Mouse (Mus musculus): ENCODE results near the gene Tmtc1. TPM values are rescaled to one million over a fixed set of nuclear protein-coding genes. Genes with fewer than 3 reads are reported as not detected.

Gene Tmtc1
- polyA plus RNA-seq, 2 experiments = 2.0 to 3.0 TPM

- TF ChIP-seq POLR2A (IDR thresholded peaks at IDR 0.05; ENCODE audit: borderline replicate concordance, extremely low read depth, insufficient read depth, insufficient read length) = no peak
- Histone ChIP-seq H3K9me3 (ENCODE audit: control insufficient read depth, low read length) (no peaks in the 10 kb centered on the region), H3K27ac (replicated peaks; ENCODE audit: low read depth, low read length) (no peak overlapping the region), H3K9ac (ENCODE audit: low read depth, low read length, severe bottlenecking) (no peak overlapping the region), H3K4me3 (replicated peaks; ENCODE audit: low read length) (no peak overlapping the region), H3K4me1 (ENCODE audit: control insufficient read depth, insufficient read depth, low read length) (no peaks in the 10 kb centered on the region), H3K4me2 (replicated peaks; ENCODE audit: low read depth, low read length, severe bottlenecking) (no peak overlapping the region), H3K36me3 (ENCODE audit: control insufficient read depth, insufficient read depth, low read length) (peaks cover 36% of the 10 kb centered on the region), H3K27me3 (ENCODE audit: control insufficient read depth, insufficient read depth, low read length) (no peaks in the 10 kb centered on the region)
- no peak for DNase-seq (ENCODE audit: low spot score)
- ATAC-seq (ENCODE audit: low FRiP score, low read depth) = no peak
- 78% methylated on average over 1 of the region's 1 CpGs for WGBS
Measured at GRCm38 (mm10) chr6:148205134-148205533, 239.1 kb downstream of the Tmtc1 start.

- H3K4me2 ChIP-seq (replicated peaks; ENCODE audit: low read depth, low read length, severe bottlenecking) = no peak overlapping the region
- no peaks in the 10 kb centered on the region for H3K27me3 ChIP-seq (ENCODE audit: control insufficient read depth, insufficient read depth, low read length)
- ATAC-seq (ENCODE audit: low FRiP score, low read depth) (no peak), DNase-seq (ENCODE audit: low spot score) (no peak)
- H3K9me3 ChIP-seq (ENCODE audit: control insufficient read depth, low read length) = no peaks in the 10 kb centered on the region
- H3K36me3 ChIP-seq (ENCODE audit: control insufficient read depth, insufficient read depth, low read length) = peaks cover 59% of the 10 kb centered on the region
- WGBS = 89% methylated on average over 3 of the region's 3 CpGs
- no peak for TF ChIP-seq POLR2A (IDR thresholded peaks at IDR 0.05; ENCODE audit: borderline replicate concordance, extremely low read depth, insufficient read depth, insufficient read length)
- H3K9ac ChIP-seq (ENCODE audit: low read depth, low read length, severe bottlenecking) = no peak overlapping the region
- no peak overlapping the region for H3K27ac ChIP-seq (replicated peaks; ENCODE audit: low read depth, low read length)
- no peak overlapping the region for H3K4me3 ChIP-seq (replicated peaks; ENCODE audit: low read length)
- H3K4me1 ChIP-seq (ENCODE audit: control insufficient read depth, insufficient read depth, low read length) = no peaks in the 10 kb centered on the region
Measured at GRCm38 (mm10) chr6:148199729-148200128, 244.5 kb downstream of the Tmtc1 start.

GRCm38 (mm10) chr6:148199177-148199576 is 245.0 kb downstream of the Tmtc1 start:
- 93% methylated on average over 2 of the region's 2 CpGs for WGBS
- Histone ChIP-seq H3K4me2 (replicated peaks; ENCODE audit: low read depth, low read length, severe bottlenecking) (no peak overlapping the region), H3K9me3 (ENCODE audit: control insufficient read depth, low read length) (no peaks in the 10 kb centered on the region), H3K9ac (ENCODE audit: low read depth, low read length, severe bottlenecking) (no peak overlapping the region), H3K27me3 (ENCODE audit: control insufficient read depth, insufficient read depth, low read length) (no peaks in the 10 kb centered on the region), H3K27ac (replicated peaks; ENCODE audit: low read depth, low read length) (no peak overlapping the region), H3K36me3 (ENCODE audit: control insufficient read depth, insufficient read depth, low read length) (peaks cover 63% of the 10 kb centered on the region), H3K4me1 (ENCODE audit: control insufficient read depth, insufficient read depth, low read length) (no peaks in the 10 kb centered on the region), H3K4me3 (replicated peaks; ENCODE audit: low read length) (no peak overlapping the region)
- ATAC-seq (ENCODE audit: low FRiP score, low read depth) = no peak
- no peak for TF ChIP-seq POLR2A (IDR thresholded peaks at IDR 0.05; ENCODE audit: borderline replicate concordance, extremely low read depth, insufficient read depth, insufficient read length)
- no peak for DNase-seq (ENCODE audit: low spot score)

GRCm38 (mm10) chr6:148193972-148194701 is 250.1 kb downstream of the Tmtc1 start:
- DNase-seq (ENCODE audit: low spot score) (no peak), ATAC-seq (ENCODE audit: low FRiP score, low read depth) (no peak)
- Histone ChIP-seq H3K4me1 (ENCODE audit: control insufficient read depth, insufficient read depth, low read length) (no peaks in the 10 kb centered on the region), H3K36me3 (ENCODE audit: control insufficient read depth, insufficient read depth, low read length) (peaks cover 60% of the 10 kb centered on the region), H3K4me3 (replicated peaks; ENCODE audit: low read length) (no peak overlapping the region), H3K4me2 (replicated peaks; ENCODE audit: low read depth, low read length, severe bottlenecking) (no peak overlapping the region), H3K27ac (replicated peaks; ENCODE audit: low read depth, low read length) (no peak overlapping the region), H3K9ac (ENCODE audit: low read depth, low read length, severe bottlenecking) (no peak overlapping the region), H3K9me3 (ENCODE audit: control insufficient read depth, low read length) (no peaks in the 10 kb centered on the region), H3K27me3 (ENCODE audit: control insufficient read depth, insufficient read depth, low read length) (no peaks in the 10 kb centered on the region)
- no peak for TF ChIP-seq POLR2A (IDR thresholded peaks at IDR 0.05; ENCODE audit: borderline replicate concordance, extremely low read depth, insufficient read depth, insufficient read length)
- 89% methylated on average over 6 of the region's 6 CpGs for WGBS

- H3K27ac ChIP-seq (replicated peaks; ENCODE audit: low read depth, low read length) = no peak overlapping the region
- H3K4me2 ChIP-seq (replicated peaks; ENCODE audit: low read depth, low read length, severe bottlenecking) = no peak overlapping the region
- no peaks in the 10 kb centered on the region for H3K9me3 ChIP-seq (ENCODE audit: control insufficient read depth, low read length)
- TF ChIP-seq POLR2A (IDR thresholded peaks at IDR 0.05; ENCODE audit: borderline replicate concordance, extremely low read depth, insufficient read depth, insufficient read length) = no peak
- ATAC-seq (ENCODE audit: low FRiP score, low read depth) (no peak), DNase-seq (ENCODE audit: low spot score) (no peak)
- no peaks in the 10 kb centered on the region for H3K4me1 ChIP-seq (ENCODE audit: control insufficient read depth, insufficient read depth, low read length)
- H3K9ac ChIP-seq (ENCODE audit: low read depth, low read length, severe bottlenecking) = no peak overlapping the region
- H3K27me3 ChIP-seq (ENCODE audit: control insufficient read depth, insufficient read depth, low read length) = no peaks in the 10 kb centered on the region
- H3K36me3 ChIP-seq (ENCODE audit: control insufficient read depth, insufficient read depth, low read length) = peaks cover 84% of the 10 kb centered on the region
- no peak overlapping the region for H3K4me3 ChIP-seq (replicated peaks; ENCODE audit: low read length)
- 85% methylated on average over 1 of the region's 1 CpGs for WGBS
Measured at GRCm38 (mm10) chr6:148185694-148186093, 258.5 kb downstream of the Tmtc1 start.

Other genes with a start within 250 kb of the Tmtc1 start
- 99.4 and 112 TPM in 2 replicates for gene Ergic2, start 232.0 kb downstream of the Tmtc1 start, polyA plus RNA-seq (2012; rRNA removed)
- gene Ergic2, start 232.0 kb downstream of the Tmtc1 start, polyA plus RNA-seq (2014; fragmentation: Nextera tagmentation; extraction: Ambion mirVana) = 187 and 196 TPM in 2 replicates